Mouse (Mus musculus): ENCODE measurements at regions not wholly inside any gene's neighbourhood (a gene's known extent, or its start where the extent isn't known, plus 50 kb on each side); places are given as distances from the start of the nearest gene placed in this dataset.
A peak's percentile ranks its signal among the peaks of the same experiment; 100 is the strongest.
"Not testable (repeated sequence)": the region's sequence is repeated elsewhere in the genome, so short reads cannot be mapped to it uniquely, and the experiment has no call there.

DNA sequence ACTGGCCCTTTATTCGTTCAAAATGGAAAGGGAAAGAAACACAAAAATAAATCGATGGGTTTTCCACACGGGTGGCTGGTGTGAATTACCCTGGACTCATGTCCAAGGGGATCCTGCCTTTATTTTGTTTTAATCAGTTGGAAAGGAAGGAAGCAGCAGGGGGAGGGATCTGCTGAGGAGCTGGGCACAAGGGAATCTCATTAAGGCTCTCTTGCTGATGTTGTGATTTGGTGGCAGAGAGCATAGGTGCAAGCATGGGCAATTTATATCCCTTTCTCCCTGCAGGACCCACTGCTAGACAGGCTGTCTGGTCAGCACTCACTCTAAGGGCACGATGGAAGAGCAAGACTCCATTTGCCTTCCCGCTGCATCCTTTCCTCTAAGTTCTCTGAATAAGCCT is 469.2 kb downstream of the Epha7 start:
- no peak for DNase-seq (ENCODE audit: low spot score in 2 of 2)

DNA sequence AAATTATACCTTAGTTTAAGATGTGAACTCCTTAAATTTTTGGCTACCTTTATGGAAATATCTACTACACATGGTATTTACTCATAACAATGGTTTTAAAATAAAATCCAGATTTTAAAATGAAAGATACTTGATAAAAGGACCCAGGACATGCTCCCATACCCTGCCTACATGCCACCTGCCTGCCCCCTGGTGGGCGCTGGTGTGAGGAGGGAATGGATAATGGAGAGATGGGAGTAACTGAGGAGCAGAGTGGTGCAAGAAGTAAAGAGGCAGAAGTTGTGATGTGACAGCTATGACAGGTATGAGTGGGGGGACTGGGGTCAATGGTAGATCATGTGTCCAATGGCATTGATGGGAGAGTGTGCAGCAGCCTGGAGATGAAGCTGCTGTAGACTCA is 488.4 kb downstream of the Epha7 start:
- DNase-seq (ENCODE audit: low spot score in 2 of 2) = peak in 1 of 2 experiments; percentile 1

DNA sequence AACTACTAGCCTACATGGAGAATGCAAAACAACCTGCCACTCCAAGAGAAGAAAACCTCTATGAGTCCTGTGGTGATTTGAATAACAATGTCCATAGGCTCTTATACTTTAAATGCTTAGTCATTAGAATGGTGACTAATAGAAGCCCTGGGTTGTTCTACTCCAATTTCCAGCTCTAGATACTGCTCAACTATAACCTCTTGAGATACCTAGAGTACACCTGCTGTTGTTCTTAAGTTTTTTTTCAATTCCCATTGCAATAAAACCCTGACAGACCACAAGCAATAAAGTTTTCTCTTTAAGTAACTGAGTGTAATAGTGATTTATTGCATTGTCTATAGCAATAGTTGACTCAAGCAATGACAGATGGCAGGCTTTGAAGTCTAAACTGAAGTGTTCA is 491.0 kb downstream of the Epha7 start:
- DNase-seq (ENCODE audit: low spot score in 2 of 2) = no peak

DNA sequence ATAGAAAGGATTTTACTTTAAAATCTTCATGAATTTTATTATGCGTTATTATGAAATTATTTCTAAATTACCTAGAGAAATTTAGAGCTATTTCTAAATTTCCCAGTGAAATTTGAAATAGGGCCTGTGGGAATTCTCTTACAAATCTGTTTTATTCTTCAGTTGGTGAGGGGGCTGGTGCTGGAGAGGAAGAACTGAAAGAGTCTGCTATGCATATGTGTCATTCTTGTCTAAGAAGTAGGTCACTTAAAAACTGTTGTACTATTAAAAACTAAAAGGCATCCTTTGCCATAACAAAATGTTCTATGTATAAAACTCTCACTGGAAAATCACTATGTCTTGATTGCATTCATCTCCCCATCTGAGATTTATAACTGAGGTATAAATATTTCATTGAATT is 494.3 kb downstream of the Epha7 start:
- no peak for DNase-seq (ENCODE audit: low spot score in 2 of 2)

DNA sequence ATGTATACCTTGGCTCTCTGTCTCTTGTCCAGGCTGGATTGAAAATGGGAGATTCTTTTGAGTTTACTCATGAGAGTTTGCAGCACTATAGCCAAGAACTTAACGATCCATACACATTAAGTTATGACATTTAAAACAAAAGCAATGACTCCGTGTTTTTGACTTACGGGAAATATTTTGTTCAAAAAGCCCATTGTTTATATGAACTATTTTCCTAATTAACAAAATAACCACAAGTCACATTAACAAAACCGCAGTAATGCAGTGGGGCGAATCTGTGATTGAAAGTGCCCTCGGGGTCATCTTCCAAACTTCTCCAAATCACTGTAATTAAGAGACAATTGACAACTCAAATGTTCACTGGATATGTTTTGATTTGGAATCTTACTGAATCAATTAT is 511.0 kb downstream of the Epha7 start:
- no peak for DNase-seq (ENCODE audit: low spot score in 2 of 2)

- DNase-seq (ENCODE audit: low spot score in 2 of 2) = no peak
These were observed 516.2 kb downstream of the Epha7 start for GRCm38 (mm10) chr4:29329145-29329544.

- DNase-seq (ENCODE audit: low spot score in 2 of 2) = no peak
These were observed 518.8 kb downstream of the Epha7 start for GRCm38 (mm10) chr4:29331747-29332146.

- no peak for DNase-seq (ENCODE audit: low spot score in 2 of 2)
These were observed 524.3 kb downstream of the Epha7 start for GRCm38 (mm10) chr4:29337245-29337644.

GRCm38 (mm10) chr4:29362191-29362590 is 549.3 kb downstream of the Epha7 start:
- DNase-seq (ENCODE audit: low spot score in 2 of 2) = no peak

GRCm38 (mm10) chr4:29389282-29389681 is 576.4 kb downstream of the Epha7 start:
- DNase-seq (ENCODE audit: low spot score in 2 of 2) = no peak

- no peak for DNase-seq (ENCODE audit: low spot score in 2 of 2)
These were observed 577.4 kb downstream of the Epha7 start for GRCm38 (mm10) chr4:29390333-29390732.

DNA sequence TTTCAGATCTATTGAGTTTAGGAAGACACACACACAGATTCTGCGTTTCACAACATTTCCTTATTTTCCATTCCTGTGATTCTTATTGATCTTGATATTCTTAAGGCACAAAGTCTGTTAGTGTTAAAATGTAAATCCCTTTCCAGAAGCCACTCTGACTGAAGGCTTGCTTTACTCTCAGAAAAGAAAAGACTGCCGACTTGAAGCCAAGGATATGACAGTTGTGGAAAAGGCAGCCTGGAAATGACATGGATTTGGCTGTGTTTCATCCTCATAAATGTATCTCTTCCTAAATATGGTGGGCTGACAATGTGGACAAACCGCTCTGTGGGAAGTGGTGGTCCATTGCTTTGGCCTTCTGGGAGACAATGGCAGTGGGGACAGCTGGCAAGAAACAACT is 589.2 kb downstream of the Epha7 start:
- DNase-seq (ENCODE audit: low spot score in 2 of 2) = no peak

DNA sequence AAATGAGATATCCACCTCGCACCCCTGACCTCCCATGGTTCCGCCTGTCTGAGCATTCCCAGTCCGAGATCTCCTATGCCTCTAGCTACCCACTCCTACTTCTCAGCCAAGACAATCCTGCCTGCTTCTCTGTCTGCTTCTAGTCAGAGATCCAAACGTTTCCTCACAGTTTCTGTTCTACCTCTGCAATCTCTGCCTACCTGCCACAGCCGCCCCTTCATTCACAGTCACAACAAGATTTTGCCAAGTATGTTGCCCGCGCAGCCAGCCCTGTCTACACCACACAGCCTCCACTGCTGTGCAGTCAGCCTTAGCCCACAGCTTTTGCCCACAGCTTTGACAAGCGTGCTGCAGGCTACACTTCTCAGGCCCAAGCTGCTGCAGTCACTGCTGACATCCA is 601.7 kb downstream of the Epha7 start:
- DNase-seq (ENCODE audit: low spot score in 2 of 2) = no peak

- no peak for DNase-seq (ENCODE audit: low spot score in 2 of 2)
These were observed 607.4 kb downstream of the Epha7 start for GRCm38 (mm10) chr4:29420198-29420792.

DNA sequence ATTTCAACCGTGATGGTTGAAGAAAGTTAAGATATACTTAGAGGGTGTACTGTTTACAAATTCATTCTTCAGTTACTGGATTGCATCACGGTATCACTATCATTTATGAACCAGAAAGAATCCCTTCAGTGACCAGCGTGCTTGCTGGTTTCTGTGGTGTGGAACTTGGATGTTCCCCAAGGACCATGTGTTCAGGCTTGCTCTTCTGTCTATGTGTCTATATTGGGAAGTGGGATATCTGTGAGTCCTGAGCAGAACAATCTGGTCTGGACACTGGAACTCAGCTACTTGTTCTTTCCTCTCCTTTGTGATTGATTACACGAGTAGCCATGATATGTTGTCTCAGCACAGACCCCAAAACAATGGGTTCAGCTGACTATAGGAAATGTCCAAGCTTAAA is 618.6 kb downstream of the Epha7 start:
- DNase-seq (ENCODE audit: low spot score in 2 of 2) = not testable (repeated sequence)

GRCm38 (mm10) chr4:29463329-29463728 is 650.4 kb downstream of the Epha7 start:
- no peak for DNase-seq (ENCODE audit: low spot score in 2 of 2)

DNA sequence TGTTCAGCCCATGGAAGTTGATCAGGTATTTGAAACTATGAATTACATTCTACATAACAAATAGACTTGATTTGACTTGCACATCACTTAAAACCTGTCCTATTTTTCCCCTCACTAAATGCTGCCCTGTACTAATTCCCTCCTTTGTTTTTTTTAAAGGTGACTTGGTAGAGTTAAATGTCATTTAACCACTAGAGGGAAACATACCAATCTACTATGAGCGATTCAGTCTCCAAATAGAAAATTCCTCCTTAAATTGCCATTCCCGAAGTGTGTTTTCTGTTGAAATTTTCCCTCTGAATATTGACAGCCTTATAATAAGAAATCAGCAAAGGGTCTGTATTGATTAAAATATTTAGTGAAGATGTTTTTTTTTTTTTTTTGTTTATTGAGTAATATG is 653.4 kb downstream of the Epha7 start:
- DNase-seq (ENCODE audit: low spot score in 2 of 2) = no peak

DNA sequence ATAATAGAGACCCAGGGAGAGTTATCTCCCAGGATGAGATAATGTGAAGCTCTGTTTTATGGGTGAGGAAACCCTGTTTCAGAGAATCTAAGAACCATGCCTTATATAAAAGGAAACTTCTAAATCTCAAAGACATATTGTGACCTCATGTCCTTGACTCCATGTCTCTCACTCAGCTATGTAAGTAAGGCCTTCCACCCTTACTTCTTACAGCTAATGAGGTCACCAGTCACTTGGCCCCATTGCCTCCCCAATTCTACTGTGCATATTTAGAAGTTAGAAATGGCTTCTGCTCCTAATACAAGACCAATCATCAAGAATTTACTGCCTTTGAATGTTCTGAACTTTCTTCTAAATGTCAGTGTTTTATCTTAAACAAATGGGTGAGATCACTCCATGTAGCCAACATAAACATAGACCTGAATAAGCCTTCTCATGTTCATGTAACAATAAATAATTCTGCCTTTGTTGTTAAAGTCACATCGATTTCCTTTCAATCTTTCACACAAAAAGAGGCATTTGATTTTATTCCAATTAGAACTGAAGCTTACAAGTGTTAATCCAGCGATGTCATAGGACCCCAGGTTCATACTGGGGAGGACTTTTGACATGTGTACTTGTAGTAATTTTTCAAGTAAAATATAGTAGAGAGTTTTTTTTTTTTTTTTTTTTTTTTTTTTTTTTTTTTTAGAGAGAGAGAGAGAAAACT is 667.6 kb downstream of the Epha7 start:
- DNase-seq (ENCODE audit: low spot score in 2 of 2) = no peak

GRCm38 (mm10) chr4:29481093-29481715 is 668.3 kb downstream of the Epha7 start:
- no peak for DNase-seq (ENCODE audit: low spot score in 2 of 2)

DNA sequence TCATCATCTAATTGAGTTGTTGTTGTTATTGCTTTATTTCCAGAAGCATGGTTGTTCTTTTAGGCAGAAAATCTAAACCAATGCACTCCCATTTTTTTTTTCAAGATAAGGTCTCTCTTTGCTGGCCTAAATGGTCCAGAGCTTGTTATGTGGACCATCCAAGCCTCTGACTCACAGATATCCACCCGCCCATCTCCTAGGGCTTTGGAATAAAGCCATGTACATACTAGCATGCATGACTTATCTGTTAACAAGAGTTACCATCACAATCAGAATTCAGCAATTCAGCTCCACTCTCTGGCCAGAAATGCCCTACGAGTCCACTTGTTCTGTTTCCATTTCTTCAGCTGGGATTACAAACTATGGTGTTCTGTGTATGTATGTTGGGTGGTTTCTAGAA is 669.5 kb downstream of the Epha7 start:
- DNase-seq (ENCODE audit: low spot score in 2 of 2) = no peak

DNA sequence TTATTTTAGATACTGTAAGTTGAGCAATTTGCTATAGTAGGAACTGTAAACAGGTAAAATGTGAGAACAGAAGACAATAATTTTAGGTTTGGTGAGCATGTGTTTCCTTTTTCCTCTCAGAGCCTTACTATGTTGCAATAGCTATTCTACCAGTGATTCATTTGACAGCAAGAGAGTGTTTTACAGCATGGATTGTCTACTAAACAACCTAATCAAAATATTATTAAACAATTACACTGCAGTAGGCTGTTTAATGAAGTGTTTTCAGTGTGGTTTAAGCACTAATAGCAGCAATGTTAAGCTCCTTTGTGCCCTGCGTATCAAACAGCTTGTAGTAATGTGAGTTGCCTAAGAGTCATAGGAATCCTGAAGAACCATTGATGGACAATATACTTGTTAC is 687.9 kb downstream of the Epha7 start:
- no peak for DNase-seq (ENCODE audit: low spot score in 2 of 2)

GRCm38 (mm10) chr4:29525051-29525450 is 712.1 kb downstream of the Epha7 start:
- DNase-seq (ENCODE audit: low spot score in 2 of 2) = no peak
